Mouse (Mus musculus): ENCODE results near the gene Ccdc126.

The Ccdc126 gene

GRCm38 (mm10) chr6:49318966-49319594, at the start of gene Ccdc126:
TSS of gene Ccdc126 (plus strand) at chr6:49319274.
- DNase-seq (ENCODE audit: low read depth, low spot score), result peak; percentile 99

- peak; percentile 80 for DNase-seq (ENCODE audit: low read depth, low spot score)
Observed at GRCm38 (mm10) chr6:49269923-49270322, 49.2 kb upstream of the Ccdc126 start.

- no peak for DNase-seq (ENCODE audit: low read depth, low spot score)
Observed at GRCm38 (mm10) chr6:49271815-49272214, 47.3 kb upstream of the Ccdc126 start.

GRCm38 (mm10) chr6:49272863-49273262, 46.2 kb upstream of the Ccdc126 start:
- no peak for DNase-seq (ENCODE audit: low read depth, low spot score)

GRCm38 (mm10) chr6:49273934-49274333, 45.1 kb upstream of the Ccdc126 start:
- DNase-seq (ENCODE audit: low read depth, low spot score), result no peak

- no peak for DNase-seq (ENCODE audit: low read depth, low spot score)
Observed at GRCm38 (mm10) chr6:49274416-49275091, 44.5 kb upstream of the Ccdc126 start.

GRCm38 (mm10) chr6:49275296-49275695, 43.8 kb upstream of the Ccdc126 start:
- no peak for DNase-seq (ENCODE audit: low read depth, low spot score)

GRCm38 (mm10) chr6:49280942-49281341, 38.1 kb upstream of the Ccdc126 start:
- no peak for DNase-seq (ENCODE audit: low read depth, low spot score)

- peak; percentile 92 for DNase-seq (ENCODE audit: low read depth, low spot score)
Observed at GRCm38 (mm10) chr6:49282122-49282521, 37.0 kb upstream of the Ccdc126 start.

- no peak for DNase-seq (ENCODE audit: low read depth, low spot score)
Observed at GRCm38 (mm10) chr6:49298286-49298685, 20.8 kb upstream of the Ccdc126 start.

GRCm38 (mm10) chr6:49314821-49315220, 4.3 kb upstream of the Ccdc126 start:
- DNase-seq (ENCODE audit: low read depth, low spot score), result peak; percentile 71

GRCm38 (mm10) chr6:49319595-49320315, 681 bp downstream of the Ccdc126 start:
- peak; percentile 50 for DNase-seq (ENCODE audit: low read depth, low spot score)

- no peak for DNase-seq (ENCODE audit: low read depth, low spot score)
Observed at GRCm38 (mm10) chr6:49321341-49321740, 2.3 kb downstream of the Ccdc126 start.

- peak; percentile 56 for DNase-seq (ENCODE audit: low read depth, low spot score)
Observed at GRCm38 (mm10) chr6:49322056-49322455, 3.0 kb downstream of the Ccdc126 start.

GRCm38 (mm10) chr6:49322986-49323385, 3.9 kb downstream of the Ccdc126 start:
- DNase-seq (ENCODE audit: low read depth, low spot score), result peak; percentile 41

- no peak for DNase-seq (ENCODE audit: low read depth, low spot score)
Observed at GRCm38 (mm10) chr6:49324528-49324927, 5.5 kb downstream of the Ccdc126 start.

- DNase-seq (ENCODE audit: low read depth, low spot score), result no peak
Observed at GRCm38 (mm10) chr6:49325294-49325693, 6.2 kb downstream of the Ccdc126 start.

GRCm38 (mm10) chr6:49326846-49327245, 7.8 kb downstream of the Ccdc126 start:
- no peak for DNase-seq (ENCODE audit: low read depth, low spot score)

GRCm38 (mm10) chr6:49331369-49332059, 12.4 kb downstream of the Ccdc126 start:
- no peak for DNase-seq (ENCODE audit: low read depth, low spot score)

GRCm38 (mm10) chr6:49332060-49332370, 12.9 kb downstream of the Ccdc126 start:
- no peak for DNase-seq (ENCODE audit: low read depth, low spot score)

GRCm38 (mm10) chr6:49338566-49338965, 19.5 kb downstream of the Ccdc126 start:
- DNase-seq (ENCODE audit: low read depth, low spot score), result no peak

GRCm38 (mm10) chr6:49339145-49339544, 20.1 kb downstream of the Ccdc126 start:
- no peak for DNase-seq (ENCODE audit: low read depth, low spot score)
